Mouse (Mus musculus): ENCODE measurements around the gene Gm21958.

DNA sequence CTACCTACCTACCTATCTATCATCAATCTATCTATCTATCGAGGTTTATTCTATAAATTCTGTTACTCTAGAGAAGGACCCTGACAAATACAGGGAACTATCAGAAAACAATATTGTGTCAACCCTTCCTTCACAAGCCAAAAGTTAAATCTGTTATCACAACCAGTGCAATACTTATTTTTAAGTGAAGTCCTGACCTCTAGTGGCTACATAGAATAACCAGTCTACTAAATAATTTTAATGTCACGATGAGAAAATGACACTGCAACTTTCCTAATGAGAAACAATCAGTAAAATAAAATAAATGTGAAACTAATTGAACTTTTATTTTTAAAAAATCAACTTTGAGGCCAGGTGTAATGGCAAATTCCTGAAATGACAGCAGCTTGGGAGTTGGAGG is 25.1 kb downstream of the Gm21958 start:
- TF ChIP-seq CTCF (IDR thresholded peaks at IDR 0.05; ENCODE audit: low read depth, low read length) (peak; percentile 24; the same call in 1 of the 2 replicates), POLR2A (IDR thresholded peaks at IDR 0.05; ENCODE audit: extremely low read depth, insufficient read depth, low read length) (no peak)

Measured in liver, adult 2 months (tissue).